Mouse (Mus musculus) intestine, postnatal 0 days (tissue): ENCODE data around the gene Ncs1. TPM values are rescaled to one million over a fixed set of nuclear protein-coding genes. Genes with fewer than 3 reads are reported as not detected.

Source experiments
- ATAC-seq: fragments of 200-750 bp; cut with Nextera tagmentation; 2 replicates; pipeline ENCODE4 v1.8.0; 2017; ENCODE audit warnings: mild to moderate bottlenecking, moderate TSS enrichment, moderate library complexity
- H3K27ac ChIP-seq: fragments of 300-500 bp; sonication (generic); 2 replicates; pipeline ENCODE4 v1.5.1; 2014; ENCODE audit warnings: mild to moderate bottlenecking, low read depth, low read length, moderate library complexity
- H3K27me3 ChIP-seq: fragments of 300-500 bp; sonication (generic); replicated peaks from 2 replicates; pipeline ENCODE4 v1.6.1; 2014; ENCODE audit warnings: low read length, mixed read lengths; ENCODE audit not compliant: control insufficient read depth, insufficient read depth
- H3K36me3 ChIP-seq: fragments of 300-500 bp; sonication (generic); 2 replicates; pipeline ENCODE4 v1.6.1; 2014; ENCODE audit warnings: mild to moderate bottlenecking, moderate library complexity; ENCODE audit not compliant: control insufficient read depth, insufficient read depth
- H3K4me1 ChIP-seq: fragments of 300-500 bp; sonication (generic); replicated peaks from 2 replicates; pipeline ENCODE4 v1.6.1; 2014; ENCODE audit warnings: antibody characterized with exemption, low read length, mixed read lengths; ENCODE audit not compliant: control insufficient read depth, insufficient read depth
- H3K4me2 ChIP-seq: fragments of 300-500 bp; sonication (generic); replicated peaks from 2 replicates; pipeline ENCODE4 v1.6.1; 2014; ENCODE audit warnings: low read depth, mild to moderate bottlenecking, moderate library complexity
- H3K4me3 ChIP-seq: fragments of 300-500 bp; sonication (generic); 2 replicates; pipeline ENCODE4 v1.5.1; 2014; ENCODE audit warnings: low read depth, low read length
- H3K9ac ChIP-seq: fragments of 300-500 bp; sonication (generic); 2 replicates; pipeline ENCODE4 v1.6.1; 2014; ENCODE audit warnings: mild to moderate bottlenecking, low read depth, low read length
- H3K9me3 ChIP-seq: fragments of 300-500 bp; sonication (generic); 2 replicates; pipeline ENCODE4 v1.6.1; 2016; ENCODE audit warnings: mixed run types; ENCODE audit not compliant: control insufficient read depth
- CTCF ChIP-seq: sonication (generic); IDR thresholded peaks from 2 replicates; pipeline ENCODE4 v1.5.1; 2016; ENCODE audit warnings: low read depth, mild to moderate bottlenecking, control low read depth, antibody characterized with exemption, moderate library complexity
- WGBS: fragments of 180-500 bp; shearing (Covaris S2); extraction: QIAGEN DNeasy Blood & Tissue Kit; methylation state at CpG from one replicate; pipeline ENCODE4 v1.1.7; 2014; 5-methylcytosine and 5-hydroxymethylcytosine counted together
- polyA plus RNA-seq: library from polyadenylated mRNA; unstranded; fragments of >200 nt; fragmentation: Nextera tagmentation; extraction: Ambion mirVana; gene quantifications from 2 replicates; pipeline ENCODE4 v1.2.1, GENCODE M21; 2015

The Ncs1 gene
- polyA plus RNA-seq, 1 experiment from 2014 or later: 8.4 TPM

GRCm38 (mm10) chr2:31318162-31318561 lies 72.5 kb downstream of the Ncs1 start:
- H3K27me3 ChIP-seq: peaks cover 34% of the 10 kb centered on the region
- TF ChIP-seq CTCF: no peak
- H3K9ac ChIP-seq: no peak overlapping the region
- no peaks in the 10 kb centered on the region for H3K4me1 ChIP-seq
- no peak overlapping the region for H3K4me2 ChIP-seq
- 21% methylated on average over 2 of the region's 2 CpGs for WGBS
- H3K36me3 ChIP-seq: no peaks in the 10 kb centered on the region
- H3K9me3 ChIP-seq: no peaks in the 10 kb centered on the region
- no peak overlapping the region for H3K4me3 ChIP-seq
- peak overlapping the region; percentile 42; the same call in 1 of the 2 replicates for H3K27ac ChIP-seq
- ATAC-seq: no peak

DNA sequence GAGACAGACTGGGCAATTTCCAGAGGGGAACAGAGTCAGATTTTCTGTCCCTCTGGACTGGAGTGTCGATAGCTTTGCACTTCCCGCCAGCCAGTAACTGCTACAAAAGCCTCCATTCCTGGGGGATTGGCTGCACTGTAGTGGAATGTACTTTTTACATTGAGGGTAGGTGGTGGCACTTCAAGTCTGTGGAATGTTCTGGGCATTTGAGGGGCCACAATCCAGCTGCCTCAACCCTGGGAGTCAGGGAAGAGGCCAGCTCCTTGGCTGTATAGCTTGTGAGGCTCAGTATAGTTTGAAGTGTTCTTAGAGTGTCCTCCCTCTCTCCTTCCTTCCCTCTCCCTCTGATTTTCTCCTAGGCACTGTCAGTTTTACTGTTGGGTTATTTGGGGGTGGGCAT lies 73.6 kb downstream of the Ncs1 start:
- Histone ChIP-seq H3K27ac (no peak overlapping the region), H3K4me2 (no peak overlapping the region), H3K4me1 (no peaks in the 10 kb centered on the region), H3K36me3 (no peaks in the 10 kb centered on the region), H3K4me3 (no peak overlapping the region), H3K27me3 (peaks cover 24% of the 10 kb centered on the region), H3K9me3 (no peaks in the 10 kb centered on the region), H3K9ac (no peak overlapping the region)
- ATAC-seq: no peak
- WGBS: 72% methylated on average over 2 of the region's 2 CpGs
- no peak for TF ChIP-seq CTCF

DNA sequence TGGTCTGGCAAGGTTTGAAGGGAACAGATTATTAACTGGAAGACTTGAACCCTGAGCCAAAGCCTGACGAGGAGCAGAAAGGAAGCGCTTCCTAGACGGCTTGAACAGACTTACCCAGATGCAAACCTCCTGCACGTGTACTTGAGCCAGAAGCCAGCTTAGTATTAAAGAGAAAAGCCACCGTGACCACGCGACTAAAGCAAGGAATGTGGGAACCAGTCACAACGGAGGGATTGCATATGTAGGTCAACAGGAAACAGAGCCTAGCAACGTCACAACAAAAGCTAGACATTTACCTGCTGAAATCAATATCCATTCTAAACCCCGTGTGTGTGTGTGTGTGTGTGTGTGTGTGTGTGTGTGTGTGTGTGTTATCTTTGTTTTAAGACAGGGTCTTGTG lies 81.6 kb downstream of the Ncs1 start:
- Histone ChIP-seq H3K27ac (no peak overlapping the region), H3K36me3 (no peaks in the 10 kb centered on the region), H3K4me3 (no peak overlapping the region), H3K9me3 (no peaks in the 10 kb centered on the region), H3K4me1 (no peaks in the 10 kb centered on the region), H3K27me3 (no peaks in the 10 kb centered on the region), H3K9ac (no peak overlapping the region), H3K4me2 (no peak overlapping the region)
- no peak for ATAC-seq
- no peak for TF ChIP-seq CTCF
- 46% methylated on average over 10 of the region's 10 CpGs for WGBS

DNA sequence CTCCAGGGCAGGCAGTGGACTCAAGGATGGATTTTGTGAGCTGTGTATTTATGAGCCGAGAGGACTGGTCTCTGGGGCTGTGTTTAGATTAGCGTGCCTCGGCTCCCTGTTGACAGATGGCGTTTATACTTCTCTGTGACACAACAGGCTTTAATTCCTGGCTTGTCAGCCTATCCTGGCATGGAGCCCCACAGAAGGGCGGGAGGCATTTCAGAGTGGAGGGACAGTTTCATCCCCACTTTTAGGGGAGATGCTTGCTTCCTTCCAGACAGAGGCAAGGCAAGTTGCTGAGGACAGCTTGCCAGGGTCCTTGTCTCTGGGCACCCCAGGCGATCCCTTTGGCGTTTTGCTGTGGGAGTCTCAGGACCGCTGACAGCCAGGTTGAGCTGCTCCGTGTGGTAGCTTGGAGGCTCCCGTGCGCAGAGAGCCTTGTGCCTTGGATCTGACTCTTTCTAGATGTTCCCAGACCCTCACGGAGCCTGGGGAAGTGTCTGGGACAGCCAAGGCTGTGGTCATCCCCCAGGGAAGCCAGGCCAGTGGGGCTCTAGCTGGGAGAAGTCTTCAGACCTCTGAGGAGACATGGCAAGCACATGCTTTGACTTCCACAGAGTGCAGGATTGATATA lies 92.2 kb downstream of the Ncs1 start:
- Histone ChIP-seq H3K27me3 (no peaks in the 10 kb centered on the region), H3K9ac (no peak overlapping the region), H3K4me1 (no peaks in the 10 kb centered on the region), H3K4me2 (peak overlapping the region; percentile 27), H3K27ac (peak overlapping the region; percentile 54), H3K36me3 (no peaks in the 10 kb centered on the region), H3K9me3 (no peaks in the 10 kb centered on the region), H3K4me3 (no peak overlapping the region)
- no peak for ATAC-seq
- 42% methylated on average over 12 of the region's 12 CpGs for WGBS
- TF ChIP-seq CTCF: no peak

DNA sequence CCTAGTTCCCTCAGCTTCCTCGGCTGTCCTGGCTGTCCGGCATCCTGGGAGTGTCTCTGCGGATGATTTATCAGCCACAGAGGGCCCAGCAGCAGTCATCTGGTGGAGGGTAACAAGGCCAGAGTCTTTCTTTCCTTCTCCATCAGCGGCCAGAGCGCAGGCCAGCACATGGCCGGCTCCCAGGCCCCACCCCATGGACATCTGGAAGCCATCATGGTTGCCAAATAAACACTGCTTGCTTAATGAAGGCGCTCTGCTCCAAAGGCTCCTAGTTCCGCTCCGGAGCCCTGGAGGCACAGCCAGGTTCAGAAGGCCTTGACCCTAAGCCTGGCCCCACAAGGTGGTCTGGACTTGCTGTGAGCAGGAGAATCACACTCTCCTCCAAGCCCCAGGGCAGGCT lies 94.2 kb downstream of the Ncs1 start:
- no peak for TF ChIP-seq CTCF
- Histone ChIP-seq H3K4me2 (no peak overlapping the region), H3K27me3 (no peaks in the 10 kb centered on the region), H3K27ac (no peak overlapping the region), H3K9ac (no peak overlapping the region), H3K4me1 (no peaks in the 10 kb centered on the region), H3K9me3 (no peaks in the 10 kb centered on the region), H3K36me3 (no peaks in the 10 kb centered on the region), H3K4me3 (no peak overlapping the region)
- ATAC-seq: no peak
- 49% methylated on average over 9 of the region's 9 CpGs for WGBS

- no peaks in the 10 kb centered on the region for H3K4me1 ChIP-seq
- no peak overlapping the region for H3K4me3 ChIP-seq
- no peak overlapping the region for H3K9ac ChIP-seq
- WGBS: 68% methylated on average over 8 of the region's 8 CpGs
- no peaks in the 10 kb centered on the region for H3K36me3 ChIP-seq
- H3K27ac ChIP-seq: no peak overlapping the region
- no peaks in the 10 kb centered on the region for H3K9me3 ChIP-seq
- no peak for TF ChIP-seq CTCF
- no peaks in the 10 kb centered on the region for H3K27me3 ChIP-seq
- 0 out of 2 replicates have a peak, but pooled peaks have one; percentile 29 for ATAC-seq
- H3K4me2 ChIP-seq: no peak overlapping the region
Observed at GRCm38 (mm10) chr2:31341726-31342535, 96.3 kb downstream of the Ncs1 start.

Other genes starting within 250 kb of the Ncs1 start
- gene Fnbp1, start 103.8 kb upstream of the Ncs1 start, polyA plus RNA-seq: 10.4 and 11.8 TPM in 2 replicates
- 46.8 and 48.3 TPM in 2 replicates for gene Gpr107, start 93.5 kb upstream of the Ncs1 start, polyA plus RNA-seq
- 5.5 and 8.1 TPM in 2 replicates for gene Hmcn2, start 68.6 kb downstream of the Ncs1 start, polyA plus RNA-seq
- gene Ass1, start 224.4 kb downstream of the Ncs1 start, polyA plus RNA-seq: 492 and 545 TPM in 2 replicates